Mouse (Mus musculus) CH12.LX (cell line): ENCODE measurements around the gene Soga1.

Experiments
- CTCF ChIP-seq, 2 experiments: IDR thresholded peaks in 1 of 2; conservative IDR thresholded peaks in 1 of 2; 2 replicates each; pipeline ENCODE4 v1.5.1; 2011 to 2012; ENCODE audit warnings: low read depth in 2 of 2, low read length in 2 of 2, improper control_type of control experiment in 1 of 2, inconsistent platforms in 1 of 2, mild to moderate bottlenecking in 1 of 2, moderate library complexity in 1 of 2
- EP300 ChIP-seq: IDR thresholded peaks from 2 replicates; pipeline ENCODE4 v1.6.1; 2011; ENCODE audit warnings: low read length, improper control_type of control experiment
- GABPA ChIP-seq: IDR thresholded peaks from 2 replicates; pipeline ENCODE4 v1.6.1; 2012; ENCODE audit warnings: low read depth, low read length, improper control_type of control experiment, inconsistent platforms; ENCODE audit not compliant: insufficient replicate concordance
- JUND ChIP-seq: conservative IDR thresholded peaks from 2 replicates; pipeline ENCODE4 v1.6.1; 2011; ENCODE audit warnings: low read depth, low read length, improper control_type of control experiment
- MEF2A ChIP-seq: IDR thresholded peaks from 2 replicates; pipeline ENCODE4 v1.6.1; 2014; ENCODE audit warnings: low read depth, mild to moderate bottlenecking, inconsistent platforms, low read length, improper control_type of control experiment, borderline replicate concordance
- MYC ChIP-seq: IDR thresholded peaks from 2 replicates; pipeline ENCODE4 v1.6.1; 2011; ENCODE audit warnings: low read depth, mild to moderate bottlenecking, improper control_type of control experiment, low read length
- POLR2A ChIP-seq: IDR thresholded peaks from 2 replicates; pipeline ENCODE4 v1.6.1; 2011; ENCODE audit warnings: low read depth, mild to moderate bottlenecking, improper control_type of control experiment, low read length
- POLR2AphosphoS2 ChIP-seq: IDR thresholded peaks from 2 replicates; pipeline ENCODE4 v1.6.1; 2011; ENCODE audit warnings: low read depth, low read length, improper control_type of control experiment
- RAD21 ChIP-seq: IDR thresholded peaks from 2 replicates; pipeline ENCODE4 v1.6.1; 2011; ENCODE audit warnings: low read depth, mild to moderate bottlenecking, low read length, improper control_type of control experiment, moderate library complexity
- SIN3A ChIP-seq: IDR thresholded peaks from 2 replicates; pipeline ENCODE4 v1.6.1; 2012; ENCODE audit warnings: low read length, improper control_type of control experiment, inconsistent platforms
- UBTF ChIP-seq: IDR thresholded peaks from 2 replicates; pipeline ENCODE4 v1.6.1; 2012; ENCODE audit warnings: low read depth, mild to moderate bottlenecking, inconsistent platforms, low read length, improper control_type of control experiment, moderate library complexity
- ZKSCAN1 ChIP-seq: IDR thresholded peaks from 2 replicates; pipeline ENCODE4 v1.6.1; 2012; ENCODE audit warnings: low read depth, inconsistent platforms, low read length, improper control_type of control experiment, borderline replicate concordance

- no peak for TF ChIP-seq POLR2A
- no peak for TF ChIP-seq JUND
- TF ChIP-seq CTCF (conservative IDR thresholded peaks at IDR 0.05 in 1 of 2, IDR thresholded peaks at IDR 0.05 in 1 of 2; ENCODE audit: low read depth in 2 of 2, low read length in 2 of 2), result no peak
- no peak for TF ChIP-seq EP300
- TF ChIP-seq MYC, result no peak
- TF ChIP-seq POLR2AphosphoS2, result no peak
- TF ChIP-seq ZKSCAN1, result no peak
- TF ChIP-seq GABPA, result no peak
- no peak for TF ChIP-seq RAD21
- no peak for TF ChIP-seq SIN3A
- TF ChIP-seq UBTF, result no peak
- TF ChIP-seq MEF2A, result no peak
Measured at GRCm38 (mm10) chr2:157037303-157037702, 41.8 kb downstream of the Soga1 start.
